Mouse (Mus musculus) lung, adult 2 months (tissue): ENCODE data around the gene Zbtb5. TPM values are rescaled to one million over a fixed set of nuclear protein-coding genes. Genes with fewer than 3 reads are reported as not detected.

Experiments used
- DNase-seq: peaks from one replicate; pipeline ENCODE4 v3.0.0; 2022
- H3K4me1 ChIP-seq: fragments of 200-500 bp; 2 replicates; pipeline ENCODE4 v1.6.1; 2011; ENCODE audit warnings: low read length; ENCODE audit not compliant: control insufficient read depth, insufficient read depth
- H3K4me3 ChIP-seq: fragments of 200-500 bp; replicated peaks from 2 replicates; pipeline ENCODE3; 2011; ENCODE audit warnings: low read depth, mild to moderate bottlenecking, control low read depth, low read length; ENCODE audit errors: extremely low read depth
- CTCF ChIP-seq: fragments of 200-500 bp; IDR thresholded peaks from 2 replicates; pipeline ENCODE4 v1.5.1; 2011; ENCODE audit warnings: mild to moderate bottlenecking, low read length, control low read depth; ENCODE audit not compliant: insufficient read depth
- POLR2A ChIP-seq: fragments of 200-500 bp; IDR thresholded peaks from 2 replicates; pipeline ENCODE4 v1.6.1; 2011; ENCODE audit warnings: low read depth, mild to moderate bottlenecking, control low read depth, low read length, borderline replicate concordance; ENCODE audit errors: extremely low read depth
- WGBS: fragments of 180-500 bp; shearing (Covaris S2); methylation state at CpG from one replicate; pipeline ENCODE4 v1.1.7; 2018; 5-methylcytosine and 5-hydroxymethylcytosine counted together
- polyA plus RNA-seq: library from polyadenylated mRNA; depleted of rRNA; stranded (reverse); fragments of >200 nt; gene quantifications from 2 replicates; pipeline ENCODE4 v1.2.3, GENCODE M21; 2012

Zbtb5 gene
- polyA plus RNA-seq, 1 experiment: 12.5 TPM

DNA sequence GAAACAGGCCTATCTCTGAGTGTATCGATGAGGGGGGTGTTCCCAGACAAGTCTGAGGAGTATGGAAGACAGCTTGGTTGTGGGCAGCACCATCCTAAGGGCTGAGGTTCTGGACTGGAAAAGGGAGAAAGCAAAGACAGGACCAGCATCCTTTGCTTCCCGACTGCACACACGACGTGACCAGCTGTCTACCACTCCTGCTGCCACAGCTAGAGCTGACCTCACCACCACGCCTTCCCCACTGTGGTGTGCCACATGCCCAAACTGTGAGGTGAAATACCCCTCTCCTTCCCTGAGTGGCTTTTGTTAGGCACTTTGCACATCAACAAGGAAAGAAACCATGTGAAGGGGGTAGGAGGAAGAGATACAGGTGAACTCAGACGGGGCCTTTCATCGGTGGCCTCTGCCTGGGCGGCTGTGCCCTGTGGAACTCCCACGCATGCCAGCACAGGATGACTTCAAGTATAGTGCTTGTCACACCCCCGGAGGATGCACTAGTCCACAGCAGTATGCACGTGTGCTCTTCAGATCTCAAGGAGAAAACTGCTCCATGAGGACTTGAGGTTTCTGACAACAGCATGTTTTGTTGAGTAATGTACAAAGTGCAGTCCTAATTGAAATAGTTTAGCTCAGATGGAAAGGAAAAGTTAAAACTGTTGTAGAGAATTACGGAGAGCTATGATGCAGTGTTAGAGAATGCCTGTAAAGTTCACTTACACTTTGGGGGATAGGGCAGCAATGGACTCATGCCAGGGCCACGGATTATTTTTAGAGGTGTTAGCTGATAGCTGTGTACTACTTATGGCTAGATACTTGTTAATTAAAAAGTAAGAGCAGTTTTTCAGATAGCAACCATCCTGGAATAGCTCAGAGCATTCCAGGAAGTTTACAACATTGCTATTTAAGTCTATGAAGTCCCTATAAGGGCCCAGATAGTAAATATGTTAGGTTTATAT is 25.5 kb upstream of the Zbtb5 start:
- 74% methylated on average over 13 of the region's 13 CpGs for WGBS
- TF ChIP-seq CTCF (no peak), POLR2A (no peak)
- Histone ChIP-seq H3K4me3 (no peak overlapping the region), H3K4me1 (no peaks in the 10 kb centered on the region)
- no peak for DNase-seq

DNA sequence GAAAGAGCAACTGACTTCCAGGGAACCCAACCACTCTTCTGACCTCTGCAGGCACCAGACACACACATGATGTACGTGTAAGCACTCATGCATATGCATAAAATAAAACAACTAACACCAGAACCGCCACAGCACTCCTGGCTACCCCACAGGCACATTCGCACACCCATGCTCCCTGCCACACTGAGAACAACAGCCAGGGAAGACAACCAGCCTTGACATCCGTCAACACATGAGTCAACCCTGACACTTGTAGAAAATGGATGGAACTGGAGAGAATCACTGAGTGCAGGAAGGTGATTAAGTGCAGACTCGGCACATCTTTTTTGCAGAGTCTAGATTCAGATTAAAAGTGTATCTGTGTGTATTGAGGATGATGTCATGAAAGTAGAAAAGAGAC is 24.4 kb upstream of the Zbtb5 start:
- DNase-seq: no peak
- H3K4me3 ChIP-seq: no peak overlapping the region
- no peaks in the 10 kb centered on the region for H3K4me1 ChIP-seq
- WGBS: 84% methylated on average over 5 of the region's 5 CpGs
- TF ChIP-seq POLR2A (no peak), CTCF (no peak)

GRCm38 (mm10) chr4:45036048-45036447 is 23.8 kb upstream of the Zbtb5 start:
- Histone ChIP-seq H3K4me1 (no peaks in the 10 kb centered on the region), H3K4me3 (no peak overlapping the region)
- 77% methylated on average over 10 of the region's 10 CpGs for WGBS
- TF ChIP-seq CTCF (no peak), POLR2A (no peak)
- DNase-seq: no peak

- no peak for TF ChIP-seq CTCF
- no peak for TF ChIP-seq POLR2A
- H3K4me1 ChIP-seq: no peaks in the 10 kb centered on the region
- WGBS: 57% methylated on average over 16 of the region's 16 CpGs
- no peak for DNase-seq
- no peak overlapping the region for H3K4me3 ChIP-seq
Observed at GRCm38 (mm10) chr4:45034693-45035628, 22.7 kb upstream of the Zbtb5 start.

GRCm38 (mm10) chr4:45032586-45032985 is 20.4 kb upstream of the Zbtb5 start:
- WGBS: 68% methylated on average over 9 of the region's 9 CpGs
- Histone ChIP-seq H3K4me3 (no peak overlapping the region), H3K4me1 (no peaks in the 10 kb centered on the region)
- TF ChIP-seq CTCF: no peak
- TF ChIP-seq POLR2A: no peak
- no peak for DNase-seq

DNA sequence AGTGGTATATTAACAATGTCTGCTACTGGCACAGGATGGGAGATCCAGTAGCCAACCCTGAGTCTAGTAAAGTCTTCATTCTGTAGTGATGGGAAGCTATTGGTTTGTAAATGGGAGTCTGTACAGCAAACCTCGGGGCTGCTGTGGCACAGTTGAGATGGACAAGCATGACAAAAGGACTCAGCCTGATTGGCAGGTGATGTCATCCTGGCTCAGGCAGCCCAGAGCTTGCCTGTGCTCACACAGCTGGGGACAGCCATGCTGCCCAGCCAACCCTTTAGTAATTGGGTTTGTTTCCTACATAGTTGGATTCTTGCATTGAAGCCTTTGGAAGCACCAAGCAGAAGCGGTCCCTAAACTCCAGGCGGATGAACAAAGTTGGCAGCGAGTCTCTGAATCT is 14.2 kb upstream of the Zbtb5 start:
- no peak for DNase-seq
- Histone ChIP-seq H3K4me1 (no peaks in the 10 kb centered on the region), H3K4me3 (no peak overlapping the region)
- no peak for TF ChIP-seq POLR2A
- no peak for TF ChIP-seq CTCF
- 95% methylated on average over 4 of the region's 4 CpGs for WGBS

DNA sequence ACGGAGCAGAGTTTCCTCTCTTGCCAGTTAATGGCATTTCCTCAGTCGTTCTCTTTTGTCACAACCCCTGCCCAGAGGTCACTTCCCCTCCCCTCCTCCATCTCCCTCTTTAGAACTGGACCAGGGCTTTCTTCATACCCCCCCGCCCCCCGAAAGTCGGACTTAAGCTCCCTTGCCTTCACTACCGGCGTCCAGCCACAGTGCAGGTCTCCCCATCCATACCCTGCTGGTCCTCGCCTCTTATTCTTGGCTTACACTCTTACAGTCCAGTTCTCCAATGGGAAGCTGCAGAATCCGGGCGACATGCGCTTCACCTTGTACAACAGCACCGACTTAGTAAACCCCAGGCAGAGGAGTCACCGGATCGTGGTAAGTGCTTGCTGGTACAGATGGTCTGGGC is 6.8 kb upstream of the Zbtb5 start:
- peak overlapping the region; percentile 63 for H3K4me3 ChIP-seq
- WGBS: 3% methylated on average over 14 of the region's 14 CpGs
- H3K4me1 ChIP-seq: no peaks in the 10 kb centered on the region
- no peak for DNase-seq
- no peak for TF ChIP-seq POLR2A
- TF ChIP-seq CTCF: no peak

DNA sequence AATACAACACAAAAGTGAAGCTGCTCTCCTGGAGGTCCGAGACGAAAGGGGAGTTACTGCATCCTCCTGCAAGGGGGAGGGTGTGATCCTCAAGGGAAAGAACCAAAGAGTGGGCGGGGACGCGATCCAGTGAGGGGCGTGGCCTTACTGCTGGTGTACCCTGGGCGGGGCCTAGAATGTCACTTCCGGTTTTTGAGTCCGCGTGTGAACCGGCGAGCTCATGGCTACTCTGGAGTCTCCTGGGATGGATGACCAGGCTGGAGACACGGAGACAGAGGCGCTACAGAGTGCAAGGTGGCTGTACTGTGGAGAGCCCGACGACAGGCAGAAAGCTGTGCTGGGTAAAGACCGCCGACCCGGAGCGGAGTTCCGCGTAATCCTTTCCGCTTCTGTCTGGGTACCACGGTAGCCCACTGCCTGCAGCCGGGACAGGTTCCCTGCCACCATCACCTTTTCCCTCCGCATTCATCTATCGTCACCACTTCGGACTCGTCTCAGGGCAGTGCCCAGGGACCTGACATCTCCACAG is 6.3 kb upstream of the Zbtb5 start, which contains the start of gene Polr1e:
Gene Polr1e, plus strand, starts transcription at position 132 of the 529 bp plus-strand sequence.
- Histone ChIP-seq H3K4me1 (no peaks in the 10 kb centered on the region), H3K4me3 (peak within 1 kb of the TSS; percentile 63)
- peak; percentile 92 for DNase-seq
- TF ChIP-seq CTCF: no peak
- TF ChIP-seq POLR2A: peak; percentile 50; the same call in 1 of the 2 replicates
- under 1% methylated on average over 29 of the region's 29 CpGs for WGBS

DNA sequence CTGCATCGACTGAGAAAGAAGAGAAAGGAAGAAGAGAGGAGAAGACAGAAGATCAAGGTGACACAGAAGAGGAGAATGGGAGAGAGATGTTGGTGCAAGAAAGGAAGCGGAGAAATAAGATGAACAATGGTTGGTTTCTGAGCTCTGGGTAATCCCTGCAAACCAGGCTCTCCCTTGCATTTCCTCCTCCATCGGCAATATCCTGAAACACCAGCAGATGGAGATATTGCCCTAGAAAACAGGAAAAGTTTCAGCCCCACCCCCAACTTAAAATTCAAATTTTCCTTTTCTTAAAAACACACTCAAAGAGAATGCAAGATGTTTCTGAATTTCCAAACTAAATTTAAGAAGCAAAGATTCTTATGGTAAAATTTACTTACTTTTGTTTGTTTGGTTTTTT is 3.4 kb upstream of the Zbtb5 start:
- TF ChIP-seq CTCF: peak; percentile 42
- TF ChIP-seq POLR2A: no peak
- DNase-seq: no peak
- Histone ChIP-seq H3K4me3 (no peak overlapping the region), H3K4me1 (peaks cover 5% of the 10 kb centered on the region)
- WGBS: 12% methylated on average over 3 of the region's 3 CpGs

DNA sequence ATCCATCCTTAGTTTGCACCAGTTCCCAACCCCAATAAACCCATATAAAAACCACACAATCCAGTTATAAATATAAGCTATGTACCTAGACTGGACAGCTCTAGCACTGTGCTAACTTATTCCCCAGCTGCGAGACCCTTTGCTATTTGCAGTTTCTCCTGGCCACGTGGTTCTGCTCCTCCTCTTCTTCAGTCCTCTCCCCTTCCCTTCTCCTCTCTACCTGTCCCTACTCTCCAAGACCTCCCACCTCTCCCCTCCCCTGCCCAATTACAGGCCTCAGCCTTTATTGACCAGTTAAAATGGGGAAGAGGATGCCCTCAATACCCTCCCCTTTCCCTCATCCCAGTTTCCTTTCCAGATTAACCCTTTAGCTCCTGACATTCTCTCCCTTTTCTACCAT is 1.3 kb upstream of the Zbtb5 start:
- DNase-seq: no peak
- peak overlapping the region; percentile 9 for H3K4me3 ChIP-seq
- TF ChIP-seq CTCF: no peak
- no peak for TF ChIP-seq POLR2A
- WGBS: 2% methylated on average over 2 of the region's 2 CpGs
- peaks cover 7% of the 10 kb centered on the region for H3K4me1 ChIP-seq
